Mouse (Mus musculus) spleen, postnatal 36 days (tissue): ENCODE measurements around the gene Rpl7l1.
"Not testable (repeated sequence)": the region's sequence is repeated elsewhere in the genome, so short reads cannot be mapped to it uniquely, and the experiment has no call there.

Experiments used
- DNase-seq, 2 experiments: peaks; one replicate each; pipeline ENCODE4 v3.0.0; 2022; ENCODE audit warnings: low spot score in 2 of 2, mixed read lengths in 1 of 2

The Rpl7l1 gene

DNA sequence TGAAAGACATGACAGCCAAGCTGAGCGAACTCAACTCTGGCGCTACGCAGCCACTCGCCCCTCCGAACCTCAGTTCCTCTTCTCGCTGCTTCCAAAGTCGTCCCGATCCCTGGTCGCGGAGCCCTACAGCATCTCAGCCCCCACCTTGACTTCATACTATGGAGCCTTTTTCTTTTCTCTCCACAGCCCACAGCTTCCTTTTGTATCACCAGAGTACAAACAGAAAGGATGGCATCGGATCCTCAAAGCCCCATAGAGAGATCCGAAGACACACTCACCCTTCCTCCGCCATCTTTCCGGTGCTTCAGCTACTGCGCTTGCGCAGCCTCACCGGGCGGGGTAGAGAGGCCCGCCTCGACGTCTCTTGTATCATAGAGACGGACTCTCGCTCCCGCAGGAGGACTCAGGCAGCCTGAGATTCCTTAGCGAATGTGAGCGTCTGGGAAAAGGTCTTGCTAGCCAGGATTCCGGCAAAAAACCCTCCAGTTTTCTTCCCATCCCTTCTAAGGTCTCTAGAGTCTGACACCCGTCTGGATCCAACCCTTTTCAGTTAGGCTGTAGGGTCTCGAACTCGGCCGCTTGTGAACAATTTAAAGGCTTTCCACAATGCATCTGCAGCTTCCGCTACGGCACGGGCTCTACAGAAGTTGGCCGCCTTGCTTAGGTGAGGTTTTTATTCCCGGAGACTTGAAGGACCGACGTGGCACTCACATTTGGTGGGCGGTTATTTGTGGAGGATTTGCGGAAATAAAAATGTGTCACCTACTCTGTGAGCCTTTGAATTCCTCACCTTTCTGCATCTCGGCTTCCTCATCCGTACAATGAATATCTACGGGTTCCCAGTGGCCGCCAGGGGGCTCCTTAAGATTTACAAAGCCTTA is at the start of gene Rpl7l1:
Gene Rpl7l1, minus strand, starts transcription at position 332 of the 881 bp plus-strand sequence.
- peak; percentile 90 to 92 for DNase-seq

DNA sequence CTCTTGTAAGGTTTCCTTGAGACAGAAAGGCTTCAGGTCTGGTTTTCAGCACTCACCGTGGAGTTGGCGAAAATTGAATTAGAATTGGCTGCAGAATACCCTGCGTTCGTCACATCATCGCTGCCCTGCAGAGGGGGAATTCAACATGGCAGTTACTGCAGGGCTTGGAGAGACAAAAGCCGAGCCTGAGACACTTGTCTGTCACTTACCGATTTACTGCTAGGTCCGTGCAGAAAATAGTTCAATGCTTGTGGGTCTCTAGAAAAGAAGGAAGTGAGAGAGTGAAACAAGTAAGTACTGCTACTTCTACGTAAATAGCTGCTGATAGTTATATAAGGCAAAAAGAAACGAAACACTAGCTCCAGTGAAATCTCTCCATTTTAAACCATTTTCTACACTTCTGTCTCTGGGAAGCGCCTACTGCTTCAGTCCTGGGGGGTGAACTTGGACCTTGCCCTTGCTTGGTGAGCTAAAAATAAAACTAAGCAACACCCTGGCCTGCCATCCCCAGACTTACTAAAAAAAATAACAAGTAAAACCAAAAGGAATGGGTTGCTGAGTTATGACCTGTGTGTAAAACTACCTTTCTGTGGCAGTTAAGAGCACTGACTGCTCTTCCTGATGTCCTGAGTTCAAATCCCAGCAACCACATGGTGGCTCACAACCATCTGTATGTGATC is 47.5 kb upstream of the Rpl7l1 start:
- DNase-seq, result peak; percentile 44 to 61

DNA sequence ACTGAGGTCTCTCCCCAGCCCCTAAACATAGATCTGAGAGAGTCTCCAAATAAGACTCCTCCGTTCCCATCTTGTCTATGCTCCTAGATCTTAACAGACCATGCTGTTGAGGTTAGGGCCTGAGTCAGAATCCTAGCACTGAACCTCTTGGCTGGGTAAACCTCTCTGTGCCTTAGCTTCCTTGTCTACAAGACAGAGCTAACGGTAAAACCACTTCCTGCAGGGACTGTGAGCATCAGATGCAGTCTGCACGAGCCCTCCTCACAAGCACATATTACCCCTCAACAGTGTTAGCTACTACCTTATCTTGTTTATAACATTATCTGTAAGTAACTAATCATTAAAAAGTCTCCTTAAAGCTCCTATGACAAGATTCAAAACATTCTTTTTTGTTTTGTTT is 46.5 kb upstream of the Rpl7l1 start:
- DNase-seq, result peak; percentile 56 to 60

DNA sequence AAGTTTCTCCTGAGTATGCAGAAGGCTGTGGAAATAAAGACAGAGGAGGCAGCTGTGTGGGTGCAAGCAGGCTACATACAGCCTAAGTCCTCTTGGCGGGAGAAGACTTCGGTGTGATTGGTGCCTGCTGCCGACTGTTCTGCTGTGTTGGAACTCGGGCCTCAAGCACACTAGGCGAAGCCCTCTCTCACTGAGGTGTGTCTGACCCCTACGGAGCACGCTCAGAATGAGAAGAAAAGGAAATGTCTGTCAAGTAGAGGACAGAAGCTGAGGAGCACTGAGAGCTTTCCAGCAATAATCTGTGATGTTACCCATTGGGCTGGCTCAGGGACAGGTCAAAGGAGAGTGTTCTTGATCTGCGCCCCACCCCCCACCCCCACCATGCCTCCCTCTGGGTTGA is 40.6 kb upstream of the Rpl7l1 start:
- no peak for DNase-seq

DNA sequence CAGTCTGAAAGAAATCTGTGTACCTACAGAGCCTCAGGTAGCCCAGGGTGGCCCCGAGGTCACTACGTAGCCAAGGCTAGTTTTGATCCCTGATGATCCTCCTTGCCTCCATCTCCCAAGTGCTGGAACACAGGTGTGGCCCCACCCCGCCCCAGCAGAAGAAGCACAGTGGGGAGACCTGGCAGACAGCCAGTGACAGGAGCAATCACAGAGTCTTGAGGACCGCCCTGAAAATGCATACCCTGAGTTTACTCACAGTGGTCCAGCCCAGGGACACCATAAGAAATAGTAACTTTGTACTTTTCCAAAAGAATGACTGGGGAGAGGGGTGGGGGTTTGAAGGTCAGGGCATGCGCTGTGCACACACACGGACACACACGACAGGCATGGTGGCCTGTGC is 38.2 kb upstream of the Rpl7l1 start:
- no peak for DNase-seq

DNA sequence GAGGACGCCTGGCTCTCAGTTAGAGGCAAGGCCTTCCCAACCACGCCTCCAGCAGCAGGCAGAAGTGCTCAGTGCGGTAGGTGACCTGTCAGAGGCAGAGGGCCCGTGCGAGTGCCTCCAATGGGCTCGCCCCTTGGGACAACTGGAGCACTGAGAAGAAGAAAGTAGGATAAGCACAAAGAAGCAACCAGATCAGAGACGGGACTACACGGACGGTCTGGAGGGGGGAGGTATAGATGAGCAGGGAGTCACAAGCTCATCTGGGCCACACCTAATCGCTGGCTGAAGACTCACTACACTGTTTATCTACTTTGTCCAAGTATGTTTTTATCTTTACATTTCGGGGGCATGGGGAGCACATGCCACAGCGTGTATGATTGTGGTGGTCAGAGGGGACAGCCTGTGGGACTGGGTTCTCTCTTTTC is 35.3 kb upstream of the Rpl7l1 start:
- DNase-seq, result no peak

DNA sequence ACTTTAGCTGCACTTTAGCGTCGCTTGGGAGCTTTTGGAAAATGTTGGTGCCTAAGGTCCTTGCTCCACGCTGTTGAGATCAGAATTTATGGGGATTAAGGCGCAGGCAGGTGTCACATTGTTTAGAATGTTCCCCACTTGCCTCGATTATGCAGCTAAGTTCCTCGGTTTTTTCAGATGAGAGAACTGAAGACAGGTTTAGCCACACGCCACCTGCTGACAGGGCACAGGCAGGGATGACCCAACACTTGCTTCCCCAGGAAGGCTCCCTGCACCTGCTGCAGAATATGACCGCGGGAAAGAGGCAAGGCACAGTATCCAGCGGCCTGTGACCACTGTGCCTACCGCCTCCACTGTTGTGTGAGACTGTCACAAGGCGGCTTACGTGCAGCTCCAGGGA is 33.8 kb upstream of the Rpl7l1 start:
- no peak for DNase-seq

DNA sequence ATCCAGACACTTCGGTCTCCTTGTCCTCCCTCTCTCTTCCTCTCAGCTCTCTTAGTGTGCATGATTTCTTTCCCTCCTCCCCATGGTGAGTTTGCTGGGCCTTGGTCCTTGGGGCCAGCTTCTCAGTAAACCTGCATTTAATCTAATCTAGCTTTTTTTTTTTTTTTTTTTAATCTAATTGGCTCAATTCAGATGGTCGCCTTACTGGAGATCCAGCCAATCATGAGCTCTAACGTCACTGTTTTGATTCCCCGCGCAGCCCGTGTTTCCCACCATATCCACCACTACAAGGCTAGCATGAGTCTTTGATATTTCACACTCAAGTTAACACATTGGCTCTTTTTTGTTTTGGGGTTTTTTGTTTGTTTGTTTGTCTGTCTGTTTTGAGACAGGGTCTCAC is 32.0 kb upstream of the Rpl7l1 start:
- DNase-seq, result no peak

DNA sequence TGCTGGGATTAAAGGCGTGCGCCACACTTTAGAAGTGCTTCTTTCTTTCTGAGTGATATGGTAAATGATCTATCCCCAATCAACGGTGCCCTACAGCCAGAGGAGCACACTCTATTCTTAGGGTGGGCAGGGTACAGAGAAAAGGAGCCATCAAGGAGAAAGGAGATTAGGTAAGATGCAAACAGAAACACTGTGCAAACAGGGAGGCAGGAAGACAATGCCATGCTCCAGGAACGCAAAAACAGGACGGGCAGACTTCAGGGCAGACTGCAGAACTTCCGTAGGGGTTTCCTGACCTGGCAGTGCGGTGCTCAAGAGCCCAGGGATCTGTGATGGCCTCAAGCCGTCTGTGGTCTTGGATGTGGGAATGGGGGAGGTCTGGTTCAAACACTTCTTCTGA is 31.2 kb upstream of the Rpl7l1 start:
- no peak for DNase-seq

DNA sequence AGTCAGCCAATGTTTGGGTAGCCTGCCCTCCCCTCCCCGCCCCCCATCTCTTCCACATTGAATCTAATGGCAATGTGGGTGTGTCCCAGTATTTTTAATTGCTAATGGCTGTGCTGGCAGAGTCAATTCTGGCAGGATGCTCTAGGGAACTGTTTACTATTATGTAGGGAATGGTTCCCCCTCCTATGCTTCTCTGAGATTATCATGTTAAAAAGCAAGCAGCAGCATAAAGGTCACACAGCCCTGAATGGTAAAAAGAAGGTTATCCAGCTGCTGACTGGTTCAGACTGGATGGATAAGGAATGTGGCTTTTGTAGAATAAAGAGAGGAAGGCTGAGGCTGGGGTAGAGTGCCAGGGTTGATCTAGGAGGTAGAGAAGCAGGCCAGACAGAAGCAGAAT is 30.0 kb upstream of the Rpl7l1 start:
- no peak for DNase-seq

DNA sequence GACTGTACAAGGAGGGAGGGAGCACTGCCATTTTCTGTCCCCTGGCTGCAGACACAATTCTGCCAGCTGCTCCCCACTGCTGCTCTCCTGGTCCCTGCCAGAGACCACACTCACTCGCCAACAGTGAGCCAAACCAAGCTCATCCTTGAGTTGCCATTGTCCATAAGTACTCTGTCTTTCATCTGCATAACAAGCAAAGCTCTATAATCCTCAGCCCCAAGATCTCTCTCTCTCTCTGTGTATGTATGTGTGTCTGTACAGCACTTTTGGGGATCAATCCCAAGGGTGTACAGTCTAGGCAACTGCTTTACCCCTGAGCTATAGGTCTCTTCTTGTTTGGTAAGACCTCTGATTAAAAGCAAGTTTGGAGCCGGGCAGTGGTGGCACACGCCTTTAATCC is 28.2 kb upstream of the Rpl7l1 start:
- no peak for DNase-seq

DNA sequence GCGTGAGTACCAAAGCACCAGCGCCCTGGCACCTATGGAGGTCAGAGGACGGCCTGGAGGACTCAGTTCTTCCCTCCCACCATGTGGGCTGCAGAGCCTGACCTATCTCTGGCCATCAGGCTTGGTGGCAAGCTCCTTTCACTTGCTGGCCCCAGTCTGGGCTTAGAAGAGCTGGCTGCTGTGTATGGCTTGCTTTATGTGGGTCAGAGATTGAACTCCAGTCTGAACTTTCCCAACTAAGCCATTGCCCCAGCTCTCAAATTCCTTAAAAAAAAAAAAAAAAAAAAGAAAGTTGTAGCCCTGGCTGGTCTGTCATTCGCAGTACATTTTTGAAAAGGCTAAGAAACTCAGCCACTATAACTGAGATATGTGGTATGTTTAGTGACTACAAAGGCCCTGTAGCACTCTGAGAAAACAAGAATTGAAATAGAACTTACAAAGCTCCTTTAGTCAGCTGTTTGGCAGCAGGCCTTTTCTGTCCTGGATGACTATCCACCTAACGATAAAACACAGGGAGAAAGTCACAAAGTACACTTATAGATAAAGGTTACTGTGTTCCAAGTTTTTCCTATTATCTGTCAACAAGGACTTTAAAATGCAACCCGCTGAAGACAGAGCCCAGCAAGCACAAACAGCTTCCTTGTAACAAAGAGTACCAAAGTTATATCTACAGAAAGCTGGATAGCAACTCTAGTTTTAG is 26.8 kb upstream of the Rpl7l1 start:
- DNase-seq, result no peak

DNA sequence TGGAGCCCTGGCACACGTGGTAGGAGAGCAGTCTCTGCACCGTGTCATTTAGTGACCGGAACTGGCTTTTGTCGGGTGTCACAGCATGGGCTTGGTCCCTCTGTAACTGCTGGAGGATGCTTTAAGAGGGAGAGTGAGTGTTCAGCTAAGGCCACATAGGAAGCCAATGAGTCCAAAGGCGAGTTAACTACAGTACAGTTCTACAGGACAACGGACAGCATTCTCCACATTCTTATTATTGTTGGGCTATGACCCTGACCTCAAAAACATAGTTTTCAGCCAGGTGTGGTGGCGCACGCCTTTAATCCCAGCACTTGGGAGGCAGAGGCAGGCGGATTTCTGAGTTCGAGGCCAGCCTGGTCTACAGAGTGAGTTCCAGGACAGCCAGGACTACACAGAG is 25.9 kb upstream of the Rpl7l1 start:
- no peak for DNase-seq

DNA sequence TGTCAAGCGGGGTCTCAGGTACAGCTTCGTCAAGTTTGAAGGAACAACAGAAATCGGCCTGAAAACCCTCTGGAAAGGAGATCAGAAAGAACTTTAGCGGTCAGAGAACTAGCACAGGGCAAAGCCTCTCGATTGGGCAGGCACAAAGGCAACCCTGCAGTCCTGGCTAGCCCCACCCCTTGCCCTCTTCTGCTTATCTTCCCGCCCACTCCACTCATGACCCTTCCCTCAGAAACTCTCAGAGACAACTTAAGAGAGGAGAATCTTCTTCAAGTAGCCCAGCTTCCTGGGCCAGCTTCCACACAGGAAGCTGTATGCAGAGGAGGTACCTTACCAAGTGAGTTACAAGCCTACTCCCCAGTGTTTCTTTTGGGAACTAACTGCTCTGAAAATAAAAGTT is 19.3 kb upstream of the Rpl7l1 start:
- no peak for DNase-seq

DNA sequence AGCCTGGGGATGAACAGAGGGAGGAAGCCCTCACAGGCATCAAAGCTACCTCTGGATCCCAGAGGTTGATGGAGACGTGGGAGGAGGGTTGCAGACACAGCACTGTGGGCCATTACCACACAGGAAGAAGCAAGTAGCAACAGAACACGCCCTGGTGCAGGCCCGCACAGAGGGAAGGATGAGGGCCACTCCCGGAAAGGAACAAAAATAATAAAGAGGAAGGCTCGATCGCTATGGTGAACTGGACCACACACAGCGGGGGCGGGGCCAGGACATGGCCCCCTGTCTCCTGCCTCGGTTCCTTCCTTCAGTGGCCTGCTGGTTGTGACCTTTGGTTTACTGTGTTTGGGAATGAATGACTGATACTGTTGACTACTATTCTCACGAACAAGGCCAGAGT is 17.2 kb upstream of the Rpl7l1 start:
- no peak for DNase-seq

DNA sequence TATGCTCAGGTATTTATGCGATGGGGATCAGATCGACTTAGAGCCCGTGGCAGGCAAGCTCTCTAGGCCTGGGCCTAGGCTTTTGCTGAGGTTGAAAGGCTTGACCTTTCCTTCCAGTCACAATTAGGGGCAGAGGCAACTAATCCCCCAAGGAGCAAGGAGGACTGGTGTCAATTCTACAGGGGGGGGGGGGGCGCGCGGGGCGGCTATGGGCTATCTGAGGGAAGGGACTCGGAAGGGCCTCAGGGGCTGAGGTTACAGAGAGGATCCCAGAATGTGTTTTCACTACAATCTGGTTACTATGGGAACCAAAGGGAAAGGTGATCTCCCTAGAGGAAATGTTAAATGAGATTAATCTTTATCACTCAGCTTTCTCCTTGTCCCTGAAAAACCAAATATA is 14.9 kb upstream of the Rpl7l1 start:
- no peak for DNase-seq

DNA sequence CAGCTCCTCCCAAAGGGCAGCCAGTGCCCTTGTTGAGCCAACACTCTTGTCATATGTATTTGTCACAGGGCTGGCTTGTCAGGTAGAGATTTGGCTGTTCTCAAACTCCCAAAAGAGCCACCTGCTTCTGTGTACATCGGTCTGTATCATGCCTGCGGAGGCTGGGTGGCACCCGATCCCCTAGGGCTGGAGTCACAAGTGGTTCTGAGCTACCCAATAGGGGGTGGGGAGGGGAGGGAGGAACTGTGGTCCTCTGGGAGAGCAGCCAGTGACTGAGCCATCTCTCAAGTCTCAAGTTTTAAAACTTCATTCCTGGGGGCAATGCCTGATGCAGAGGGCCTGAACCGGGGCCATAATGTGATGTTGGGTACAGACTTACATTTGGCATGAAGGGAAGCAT is 14.3 kb upstream of the Rpl7l1 start:
- no peak for DNase-seq

DNA sequence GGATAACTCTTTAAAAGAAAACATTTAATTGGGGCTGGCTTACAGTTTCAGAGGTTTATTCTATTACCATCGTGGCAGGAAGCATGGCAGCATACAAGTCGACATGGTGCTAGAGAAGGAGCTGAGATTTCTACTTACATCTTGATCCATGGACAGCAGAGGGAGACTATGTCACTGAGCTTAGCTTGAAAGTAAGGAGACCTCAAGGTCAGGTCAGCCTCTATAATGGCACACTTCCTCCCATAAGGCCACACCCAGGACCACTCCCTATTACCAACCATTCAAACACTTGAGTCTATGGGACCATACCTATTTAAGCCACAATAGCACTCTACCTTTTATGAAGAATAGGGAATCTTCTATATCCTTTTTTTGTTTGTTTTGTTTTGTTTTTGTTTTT is 10.5 kb upstream of the Rpl7l1 start:
- DNase-seq, result no peak

DNA sequence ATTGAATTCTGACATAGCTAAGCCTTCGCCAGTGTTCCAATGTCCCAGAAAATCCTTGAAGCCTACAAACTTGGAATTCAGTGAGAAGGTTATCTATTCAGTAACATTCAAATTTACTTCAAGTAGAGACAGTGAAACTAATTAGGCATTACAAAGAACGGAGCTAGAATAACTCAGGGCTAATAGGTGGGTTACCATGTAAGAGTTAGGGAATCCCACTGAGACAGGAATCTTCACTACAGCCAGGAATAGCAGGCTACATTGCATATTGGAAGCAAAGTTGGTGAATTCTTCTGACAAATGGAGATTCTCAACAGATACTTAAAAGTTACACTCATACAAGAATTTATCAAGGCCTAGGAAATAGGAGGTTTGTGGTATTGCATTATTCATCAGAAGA is 5.5 kb upstream of the Rpl7l1 start:
- DNase-seq, result not testable (repeated sequence)

DNA sequence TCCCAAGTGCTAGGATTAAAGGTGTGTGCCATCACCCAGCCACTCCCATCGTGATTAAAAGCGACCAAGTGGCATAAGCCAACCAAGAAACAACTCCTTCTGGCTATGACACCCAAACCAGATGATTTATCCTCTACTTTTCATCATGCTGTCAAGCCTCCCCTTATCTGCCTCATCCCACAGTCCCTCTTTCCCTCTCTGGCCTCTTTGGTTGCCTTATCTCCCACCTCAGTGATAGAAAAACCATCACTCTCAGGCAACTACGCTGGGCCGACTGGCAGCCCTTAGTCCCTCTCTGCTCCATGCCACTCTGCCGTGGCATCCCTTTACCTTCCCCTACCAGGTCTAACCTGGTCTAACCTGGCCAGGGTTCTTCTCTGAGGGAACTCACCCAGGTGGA is 4.5 kb upstream of the Rpl7l1 start:
- DNase-seq, result no peak

DNA sequence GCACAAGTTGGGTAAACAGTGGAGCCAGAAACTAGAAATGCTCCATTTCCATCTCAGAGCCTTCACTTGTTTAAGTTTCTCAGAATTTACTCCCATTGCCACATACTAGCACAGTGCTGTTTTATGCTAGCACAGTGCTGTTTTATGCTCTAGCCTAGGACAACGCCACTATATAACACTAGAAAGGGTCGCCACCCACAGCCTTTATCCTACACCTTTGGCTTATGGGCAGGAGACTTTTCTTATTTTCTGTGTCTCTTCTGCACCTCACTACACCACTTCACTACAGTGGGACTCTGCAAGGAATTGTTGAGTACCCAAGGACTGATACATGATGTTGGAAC is 722 bp upstream of the Rpl7l1 start:
- DNase-seq, result no peak

DNA sequence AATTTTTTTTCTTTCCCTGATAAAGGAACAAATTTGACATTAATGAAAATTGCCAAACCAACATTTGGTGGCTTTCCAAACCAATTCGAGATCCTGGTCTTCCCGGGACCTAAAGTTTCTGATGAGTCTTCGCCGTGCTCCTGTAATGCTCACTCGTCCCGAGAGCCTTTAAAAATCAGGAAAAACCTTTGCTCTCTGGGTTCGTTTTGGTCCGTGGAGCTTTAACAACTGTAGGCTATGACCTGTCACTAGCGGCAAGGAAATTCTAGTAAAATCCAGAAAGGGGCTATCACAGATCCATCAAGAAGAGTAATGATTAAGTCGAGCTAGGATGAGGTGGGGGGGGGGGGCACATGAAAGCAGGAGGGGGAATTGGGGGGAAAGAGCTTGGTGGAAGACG is 596 bp downstream of the Rpl7l1 start:
- no peak for DNase-seq

DNA sequence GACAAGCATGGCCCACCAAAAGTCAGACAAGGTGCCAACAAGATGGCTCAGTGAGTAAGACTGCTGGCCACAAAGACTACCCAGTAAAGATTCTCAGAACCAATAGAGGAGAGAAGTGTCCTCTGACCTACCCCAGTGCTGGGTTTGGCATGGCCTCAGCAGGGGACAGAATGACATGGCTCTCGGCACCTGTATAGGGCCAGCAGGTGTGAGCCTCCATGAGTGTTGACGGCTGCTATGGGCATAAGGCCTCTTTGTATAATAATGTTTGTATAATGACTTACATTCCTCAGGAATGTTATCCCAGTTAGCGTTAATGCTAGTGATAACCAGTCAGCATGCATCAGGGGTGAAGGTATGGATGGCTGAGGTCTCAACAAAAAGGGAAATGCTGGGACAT is 6.4 kb downstream of the Rpl7l1 start:
- DNase-seq, result no peak
